Mouse (Mus musculus) lung, postnatal 0 days (tissue): ENCODE data around the gene Commd6.

Experiments
- CTCF ChIP-seq: IDR thresholded peaks from 2 replicates; pipeline ENCODE4 v1.5.1; 2016; ENCODE audit warnings: antibody characterized with exemption, mild to moderate bottlenecking
- EP300 ChIP-seq: IDR thresholded peaks from 2 replicates; pipeline ENCODE4 v1.6.1; 2016; ENCODE audit warnings: antibody characterized with exemption, mild to moderate bottlenecking, control low read depth

- TF ChIP-seq CTCF (no peak), EP300 (no peak)
Measured at GRCm38 (mm10) chr14:101654526-101654909, 14.0 kb upstream of the Commd6 start.
